Mouse (Mus musculus) heart, adult 2 months (tissue): Measurements from ENCODE around the gene Tcl1b5. TPM values are rescaled to one million over a fixed set of nuclear protein-coding genes. Genes with fewer than 3 reads are reported as not detected.
A peak's percentile ranks its signal among the peaks of the same experiment; 100 is the strongest.
"Not testable (repeated sequence)": the region's sequence is repeated elsewhere in the genome, so short reads cannot be mapped to it uniquely, and the experiment has no call there.

ENCODE experiments used
- DNase-seq, 2 experiments: peaks; one replicate each; pipeline ENCODE4 v3.0.0; 2021
- H3K27ac ChIP-seq: fragments of 200-600 bp; 2 replicates; pipeline ENCODE4 v1.8.1; 2022
- H3K27me3 ChIP-seq: fragments of 200-500 bp; 2 replicates; pipeline ENCODE4 v1.6.1; 2012; ENCODE audit warnings: mild to moderate bottlenecking, low read length, inconsistent platforms, mixed read lengths; ENCODE audit not compliant: control insufficient read depth, insufficient read depth
- H3K36me3 ChIP-seq: fragments of 200-500 bp; 2 replicates; pipeline ENCODE4 v1.6.1; 2012; ENCODE audit warnings: low read length, inconsistent platforms; ENCODE audit not compliant: control insufficient read depth, insufficient read depth
- H3K4me1 ChIP-seq: fragments of 200-500 bp; 2 replicates; pipeline ENCODE4 v1.6.1; 2011; ENCODE audit warnings: low read length; ENCODE audit not compliant: control insufficient read depth, insufficient read depth
- H3K4me3 ChIP-seq: fragments of 200-600 bp; 2 replicates; pipeline ENCODE4 v1.8.1; 2022
- H3K79me2 ChIP-seq: fragments of 200-500 bp; replicated peaks from 2 replicates; pipeline ENCODE4 v1.6.1; 2012; ENCODE audit warnings: mild to moderate bottlenecking, inconsistent platforms, low read length, moderate library complexity, mixed read lengths; ENCODE audit not compliant: control insufficient read depth, insufficient read depth
- H3K9ac ChIP-seq: fragments of 200-500 bp; 2 replicates; pipeline ENCODE4 v1.6.1; 2012; ENCODE audit warnings: low read depth, mild to moderate bottlenecking, control low read depth, inconsistent platforms, low read length, mixed read lengths
- CTCF ChIP-seq: fragments of 200-600 bp; IDR thresholded peaks from 2 replicates; pipeline ENCODE4 v1.8.1; 2022; ENCODE audit warnings: antibody characterized with exemption, mild to moderate bottlenecking, moderate library complexity
- EP300 ChIP-seq: fragments of 200-500 bp; IDR thresholded peaks from 2 replicates; pipeline ENCODE4 v1.6.1; 2011; ENCODE audit warnings: low read depth, low read length, control low read depth; ENCODE audit not compliant: insufficient read depth
- POLR2A ChIP-seq: fragments of 200-500 bp; IDR thresholded peaks from 2 replicates; pipeline ENCODE4 v1.6.1; 2011; ENCODE audit warnings: mild to moderate bottlenecking, low read depth, low read length, control low read depth; ENCODE audit not compliant: insufficient read depth
- WGBS: fragments of 180-500 bp; shearing (Covaris S2); methylation state at CpG from one replicate; pipeline ENCODE4 v1.1.7; 2018; 5-methylcytosine and 5-hydroxymethylcytosine counted together
- intact Hi-C: fragments of 180-260 bp; cut with DNase I; formaldehyde crosslinking; loops from one replicate; pipeline ENCODE4 v1.15.1; 2025
- polyA plus RNA-seq: library from polyadenylated mRNA; depleted of rRNA; stranded (reverse); fragments of >200 nt; gene quantifications from 2 replicates; pipeline ENCODE4 v1.2.3, GENCODE M21; 2012
- total RNA-seq, 2 experiments: library from RNA; stranded (reverse); gene quantifications; 2 replicates each; pipeline ENCODE4 v1.2.3; 2021

Tcl1b5 gene
- total and polyA plus RNA-seq, 3 experiments, result not detected

DNA sequence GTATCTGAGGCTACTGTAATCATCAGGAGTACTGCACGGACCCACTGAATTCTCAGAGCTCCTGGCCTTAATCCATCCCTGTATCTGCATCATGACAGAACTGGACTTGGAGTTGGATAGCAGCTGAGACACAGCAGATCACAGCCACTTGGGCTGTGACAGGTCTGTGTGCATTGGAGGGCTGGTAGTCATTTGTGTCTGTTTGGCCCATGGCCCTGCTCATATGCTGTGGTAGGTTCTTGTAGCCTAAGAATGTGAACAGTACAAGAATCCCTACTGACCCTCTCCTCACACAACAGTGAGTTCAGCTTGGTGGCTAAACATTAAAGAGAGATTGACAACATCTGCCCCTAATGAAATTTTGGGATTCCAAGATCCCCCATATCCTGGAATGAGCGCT lies 2.8 kb upstream of the Tcl1b5 start:
- DNase-seq, result no peak
- Histone ChIP-seq H3K79me2 (no peaks in the 10 kb centered on the region), H3K4me3 (no peak overlapping the region), H3K4me1 (no peaks in the 10 kb centered on the region), H3K27ac (no peak overlapping the region), H3K27me3 (no peaks in the 10 kb centered on the region), H3K36me3 (no peaks in the 10 kb centered on the region), H3K9ac (no peak overlapping the region)
- 55% methylated on average over 2 of the region's 2 CpGs for WGBS
- TF ChIP-seq POLR2A (no peak), EP300 (no peak), CTCF (no peak)
- intact Hi-C loops, result loop anchor here (10.0 kb wide), 1 partner anchor 119 kb away; no protein-coding TSS in a partner anchor

DNA sequence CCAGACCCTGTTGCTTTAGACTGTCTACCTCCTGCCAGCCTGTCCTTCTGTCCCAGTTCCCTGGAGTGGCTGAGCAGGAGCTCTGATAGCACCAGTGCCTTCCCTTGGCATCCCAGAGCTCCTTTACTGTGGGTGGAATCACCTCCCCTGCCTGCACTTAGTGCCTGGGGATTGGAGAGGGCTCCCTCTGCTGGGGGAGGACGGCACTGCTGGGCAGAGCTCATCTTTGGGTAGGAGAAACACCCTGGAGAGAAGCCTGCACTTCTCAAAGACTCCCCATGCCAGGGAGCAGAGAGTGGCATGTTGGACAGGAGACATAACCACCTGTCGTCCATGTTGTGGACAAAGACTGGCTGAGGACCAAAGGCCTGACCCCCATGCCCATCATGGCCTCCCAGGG lies 1.8 kb upstream of the Tcl1b5 start:
- H3K9ac ChIP-seq, H3K36me3 ChIP-seq, H3K4me1 ChIP-seq, H3K79me2 ChIP-seq, H3K27me3 ChIP-seq, H3K4me3 ChIP-seq, H3K27ac ChIP-seq: not testable (repeated sequence)
- DNase-seq, result peak; percentile 22 to 54
- TF ChIP-seq CTCF, result peak; percentile 54
- WGBS, result 20% methylated on average over 2 of the region's 2 CpGs
- intact Hi-C loops, result loop anchor here (10.0 kb wide), 1 partner anchor 120 kb away; no protein-coding TSS in a partner anchor

DNA sequence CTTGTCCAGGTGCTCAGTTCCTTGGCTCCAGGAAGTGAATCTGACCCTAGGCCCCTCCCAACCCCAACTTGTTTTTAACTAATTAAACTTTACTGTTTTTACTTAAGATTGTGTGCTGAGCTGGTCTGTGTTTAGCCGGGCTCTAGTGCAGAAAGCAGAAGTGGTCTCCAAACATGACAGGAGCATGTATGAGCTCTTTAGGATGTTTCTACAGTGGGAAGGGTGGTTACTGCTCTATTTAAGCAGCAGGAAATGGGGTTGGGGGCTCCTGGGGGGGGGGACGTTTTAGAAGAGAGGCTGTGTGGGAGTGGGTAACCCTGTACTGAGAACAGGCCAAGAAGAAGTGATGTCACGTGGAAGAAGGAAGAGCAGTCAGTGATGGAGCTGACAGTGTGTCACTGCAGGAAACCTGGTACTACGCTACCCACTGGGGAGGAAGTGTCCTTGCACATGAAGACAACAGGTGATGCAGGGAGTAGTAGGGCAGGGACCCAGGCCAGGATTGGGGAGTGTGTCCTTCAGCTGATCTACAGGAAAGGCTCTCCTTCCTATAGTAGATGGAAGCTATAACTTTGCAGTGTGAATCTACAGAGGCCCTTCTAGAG lies 5.0 kb downstream of the Tcl1b5 start:
- H3K36me3 ChIP-seq, DNase-seq, H3K9ac ChIP-seq, H3K79me2 ChIP-seq, H3K27ac ChIP-seq, H3K27me3 ChIP-seq, H3K4me1 ChIP-seq, intact Hi-C loops, H3K4me3 ChIP-seq: not testable (repeated sequence)
- 48% methylated on average over 4 of the region's 4 CpGs for WGBS

DNA sequence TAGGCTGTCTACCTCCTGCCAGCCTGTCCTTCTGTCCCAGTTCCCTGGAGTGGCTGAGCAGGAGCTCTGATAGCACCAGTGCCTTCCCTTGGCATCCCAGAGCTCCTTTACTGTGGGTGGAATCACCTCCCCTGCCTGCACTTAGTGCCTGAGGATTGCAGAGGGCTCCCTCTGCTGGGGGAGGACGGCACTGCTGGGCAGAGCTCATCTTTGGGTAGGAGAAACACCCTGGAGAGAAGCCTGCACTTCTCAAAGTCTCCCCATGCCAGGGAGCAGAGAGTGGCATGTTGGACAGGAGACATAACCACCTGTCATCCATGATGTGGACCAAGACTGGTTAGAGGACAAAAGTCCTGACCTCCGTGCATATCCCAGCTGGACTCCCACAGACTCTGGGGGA lies 12.8 kb downstream of the Tcl1b5 start:
- H3K27me3 ChIP-seq, H3K79me2 ChIP-seq, H3K4me3 ChIP-seq, intact Hi-C loops, H3K9ac ChIP-seq, H3K36me3 ChIP-seq, H3K4me1 ChIP-seq, H3K27ac ChIP-seq: not testable (repeated sequence)
- DNase-seq, result peak in 1 of 2 experiments; percentile 20
- 28% methylated on average over 2 of the region's 2 CpGs for WGBS
- peak; percentile 53 for TF ChIP-seq CTCF

DNA sequence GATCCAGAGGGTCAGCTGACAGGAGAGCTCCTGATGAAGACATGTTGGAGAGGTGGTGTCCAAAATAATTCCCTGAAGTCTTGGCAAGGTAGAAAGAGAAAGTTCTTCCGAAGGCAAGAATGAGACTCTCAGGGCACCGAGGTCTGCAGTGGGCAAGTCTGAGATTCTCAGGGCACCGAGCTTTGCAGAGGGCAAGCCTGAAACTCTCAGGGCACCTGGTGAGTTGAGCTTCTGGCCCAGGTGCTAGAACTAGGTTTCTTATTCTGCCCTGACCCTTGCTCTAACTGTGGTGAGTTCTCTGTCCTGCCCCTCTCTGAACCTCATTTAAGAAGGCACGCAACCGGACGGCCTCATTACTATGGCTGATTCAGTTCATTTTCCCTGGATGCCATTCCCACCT lies 14.6 kb downstream of the Tcl1b5 start, which contains the start of gene Tcl1b3:
Gene Tcl1b3 (plus strand): TSS at position 301 of the 400 bp plus-strand sequence.
- H3K27ac ChIP-seq, H3K9ac ChIP-seq, H3K4me1 ChIP-seq, H3K27me3 ChIP-seq, H3K4me3 ChIP-seq, H3K36me3 ChIP-seq, DNase-seq, intact Hi-C loops, H3K79me2 ChIP-seq: not testable (repeated sequence)
- 85% methylated on average over 6 of the region's 6 CpGs for WGBS

DNA sequence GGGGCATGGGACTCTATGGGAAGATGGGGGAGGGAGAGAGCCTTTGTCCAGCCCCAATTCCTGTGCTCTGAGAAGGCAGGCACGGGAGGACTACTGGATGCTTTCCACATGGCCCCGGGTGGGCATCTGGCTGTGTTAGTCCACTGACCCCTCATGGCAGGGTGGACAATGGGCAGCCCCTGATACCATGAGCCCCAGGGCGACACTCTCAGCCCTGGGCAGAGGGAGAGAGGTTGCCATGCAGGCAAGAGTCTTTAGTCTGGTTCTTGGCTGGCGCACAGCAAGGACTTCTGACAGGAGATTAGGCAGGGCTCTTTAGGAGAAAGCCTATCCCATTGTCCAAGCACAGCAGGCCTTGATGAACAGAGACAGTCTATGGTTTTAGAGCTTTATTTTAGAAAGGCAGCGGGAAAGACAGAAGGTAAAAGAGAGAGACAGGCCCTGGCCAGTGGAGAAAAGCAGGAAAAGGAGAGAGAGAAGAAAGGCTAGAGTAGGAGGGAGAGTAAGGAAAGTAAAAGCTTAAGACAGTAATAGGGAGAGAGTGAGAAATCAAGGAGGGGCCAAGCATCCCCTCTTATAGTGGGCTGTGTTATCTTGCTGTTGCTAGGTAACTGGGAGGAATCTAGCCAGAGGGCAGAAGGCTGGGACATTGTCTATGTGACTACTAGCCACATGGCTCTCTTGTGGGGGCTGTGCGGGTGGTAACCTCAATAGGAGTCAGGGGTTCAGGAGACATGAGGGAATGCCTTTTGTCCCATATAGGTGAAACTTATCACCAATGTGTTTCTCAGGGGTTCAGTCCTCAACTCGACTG lies 23.7 kb downstream of the Tcl1b5 start:
- DNase-seq, H3K79me2 ChIP-seq, intact Hi-C loops, H3K27ac ChIP-seq, H3K36me3 ChIP-seq, H3K9ac ChIP-seq, H3K4me3 ChIP-seq, H3K27me3 ChIP-seq, H3K4me1 ChIP-seq: not testable (repeated sequence)
- 59% methylated on average over 7 of the region's 7 CpGs for whole genome bisulfite sequencing

DNA sequence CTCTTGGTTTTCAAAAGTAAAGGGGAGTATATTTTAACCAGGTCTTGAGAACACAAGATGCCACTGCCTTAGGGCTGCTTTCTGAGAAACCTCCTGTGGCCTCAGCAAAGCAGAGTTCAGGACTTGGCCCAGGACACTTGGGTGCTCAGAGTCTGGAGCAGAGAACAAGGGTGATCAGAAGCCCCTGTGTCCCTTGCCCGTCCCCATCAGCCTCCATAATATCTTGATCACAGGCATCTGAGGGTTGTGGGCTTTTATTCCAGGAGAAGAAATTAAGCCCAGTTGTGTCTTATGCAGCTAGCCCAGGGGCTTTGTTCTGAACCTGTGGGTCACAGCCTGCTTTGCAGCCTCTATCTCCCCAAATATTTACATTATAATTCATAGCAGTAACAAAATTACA lies 25.5 kb downstream of the Tcl1b5 start, which contains the start of gene Tcl1b4:
Gene Tcl1b4 (plus strand): TSS at position 301 of the 400 bp plus-strand sequence.
- H3K4me1 ChIP-seq, H3K9ac ChIP-seq, intact Hi-C loops, H3K27ac ChIP-seq, H3K79me2 ChIP-seq, DNase-seq, H3K27me3 ChIP-seq, H3K36me3 ChIP-seq, H3K4me3 ChIP-seq: not testable (repeated sequence)
- WGBS, result 61% methylated on average over 1 of the region's 1 CpGs
